Mouse (Mus musculus): ENCODE results near the gene Gm11034.

- TF ChIP-seq CTCF (IDR thresholded peaks at IDR 0.05; ENCODE audit: borderline replicate concordance, extremely low read depth, insufficient read depth, insufficient read length) (no peak), POLR2A (IDR thresholded peaks at IDR 0.05; ENCODE audit: borderline replicate concordance, extremely low read depth, insufficient read depth, insufficient read length, poor library complexity, severe bottlenecking) (no peak)
Observed at GRCm38 (mm10) chr8:72208582-72208981, 4.9 kb downstream of the Gm11034 start.
